Mouse (Mus musculus) midbrain, postnatal 0 days (tissue): ENCODE results near the gene Pcbp2. TPM values are rescaled to one million over a fixed set of nuclear protein-coding genes. Genes with fewer than 3 reads are reported as not detected.

Source experiments
- ATAC-seq: fragments of 200-750 bp; cut with Nextera tagmentation; 2 replicates; pipeline ENCODE4 v1.8.0; 2017; ENCODE audit warnings: moderate number of reproducible peaks, mild to moderate bottlenecking, moderate TSS enrichment, moderate library complexity; ENCODE audit not compliant: low FRiP score
- DNase-seq: peaks from one replicate; pipeline ENCODE4 v3.0.0-alpha.2; 2015; ENCODE audit warnings: low spot score
- H3K27ac ChIP-seq: fragments of 300-500 bp; sonication (generic); 2 replicates; pipeline ENCODE4 v1.5.1; 2014; ENCODE audit warnings: low read depth, mild to moderate bottlenecking, low read length, mixed read lengths
- H3K27me3 ChIP-seq: fragments of 300-500 bp; sonication (generic); 2 replicates; pipeline ENCODE4 v1.6.1; 2014; ENCODE audit warnings: low read length, control low read depth, mixed read lengths; ENCODE audit not compliant: insufficient read depth
- H3K36me3 ChIP-seq: fragments of 300-500 bp; sonication (generic); 2 replicates; pipeline ENCODE4 v1.6.1; 2014; ENCODE audit warnings: low read length, control low read depth, mixed read lengths; ENCODE audit not compliant: insufficient read depth
- H3K4me1 ChIP-seq: fragments of 300-500 bp; sonication (generic); 2 replicates; pipeline ENCODE4 v1.6.1; 2014; ENCODE audit warnings: mild to moderate bottlenecking, control low read depth, antibody characterized with exemption, low read length, mixed read lengths; ENCODE audit not compliant: insufficient read depth
- H3K4me2 ChIP-seq: fragments of 300-500 bp; sonication (generic); 2 replicates; pipeline ENCODE4 v1.6.1; 2014; ENCODE audit warnings: low read depth, mild to moderate bottlenecking, low read length, mixed read lengths; ENCODE audit not compliant: poor library complexity, severe bottlenecking
- H3K4me3 ChIP-seq: fragments of 300-500 bp; sonication (generic); 2 replicates; pipeline ENCODE4 v1.5.1; 2014; ENCODE audit warnings: low read depth, mild to moderate bottlenecking, low read length, moderate library complexity
- H3K9ac ChIP-seq: fragments of 300-500 bp; sonication (generic); replicated peaks from 2 replicates; pipeline ENCODE4 v1.6.1; 2014; ENCODE audit warnings: mild to moderate bottlenecking, low read length, moderate library complexity, mixed read lengths; ENCODE audit not compliant: poor library complexity, severe bottlenecking
- H3K9me3 ChIP-seq: fragments of 300-500 bp; sonication (generic); 2 replicates; pipeline ENCODE4 v1.6.1; 2016; ENCODE audit warnings: low read length, control low read depth
- CTCF ChIP-seq: IDR thresholded peaks from 2 replicates; pipeline ENCODE4 v1.5.1; 2016; ENCODE audit warnings: antibody characterized with exemption, mild to moderate bottlenecking
- WGBS: fragments of 180-500 bp; shearing (Covaris S2); extraction: QIAGEN DNeasy Blood & Tissue Kit; methylation state at CpG from one replicate; pipeline ENCODE4 v1.1.7; 2014; 5-methylcytosine and 5-hydroxymethylcytosine counted together
- polyA plus RNA-seq: library from polyadenylated mRNA; unstranded; fragments of >200 nt; fragmentation: Nextera tagmentation; extraction: Ambion mirVana; gene quantifications from 2 replicates; pipeline ENCODE4 v1.2.1, GENCODE M21; 2015
- total RNA-seq: library from RNA; depleted of rRNA; stranded (reverse); fragments of >200 nt; gene quantifications from 2 replicates; pipeline ENCODE4 v1.2.3, GENCODE M21; 2014

The Pcbp2 gene
- total and polyA plus RNA-seq, 2 experiments from 2014 or later, result 103 to 150 TPM

DNA sequence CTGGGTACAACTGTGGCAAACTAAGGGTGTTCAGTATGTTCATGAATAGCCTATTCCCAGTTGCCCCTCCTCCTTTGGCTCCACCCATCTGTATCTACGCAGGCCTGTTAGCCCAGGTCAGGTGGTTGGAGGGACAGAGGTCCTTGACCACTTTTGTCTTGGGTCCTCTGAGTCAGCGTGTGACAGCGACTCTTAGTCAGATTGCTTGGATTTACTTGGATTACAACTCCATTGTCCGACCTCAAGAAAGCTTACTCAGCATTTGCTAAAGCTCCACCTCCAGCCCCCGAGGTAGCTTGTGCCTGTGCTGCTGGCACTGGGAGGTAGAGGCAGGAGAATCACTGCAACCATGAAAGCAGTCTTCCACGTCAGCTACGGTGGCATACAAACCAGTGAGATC lies 19.4 kb upstream of the Pcbp2 start:
- H3K9ac ChIP-seq, result no peak overlapping the region
- DNase-seq (no peak), ATAC-seq (no peak)
- no peak overlapping the region for H3K4me3 ChIP-seq
- no peak overlapping the region for H3K4me2 ChIP-seq
- TF ChIP-seq CTCF, result no peak
- H3K36me3 ChIP-seq, result no peaks in the 10 kb centered on the region
- H3K9me3 ChIP-seq, result no peaks in the 10 kb centered on the region
- H3K4me1 ChIP-seq, result no peaks in the 10 kb centered on the region
- WGBS, result 27% methylated on average over 7 of the region's 7 CpGs
- H3K27me3 ChIP-seq, result no peaks in the 10 kb centered on the region
- H3K27ac ChIP-seq, result no peak overlapping the region

DNA sequence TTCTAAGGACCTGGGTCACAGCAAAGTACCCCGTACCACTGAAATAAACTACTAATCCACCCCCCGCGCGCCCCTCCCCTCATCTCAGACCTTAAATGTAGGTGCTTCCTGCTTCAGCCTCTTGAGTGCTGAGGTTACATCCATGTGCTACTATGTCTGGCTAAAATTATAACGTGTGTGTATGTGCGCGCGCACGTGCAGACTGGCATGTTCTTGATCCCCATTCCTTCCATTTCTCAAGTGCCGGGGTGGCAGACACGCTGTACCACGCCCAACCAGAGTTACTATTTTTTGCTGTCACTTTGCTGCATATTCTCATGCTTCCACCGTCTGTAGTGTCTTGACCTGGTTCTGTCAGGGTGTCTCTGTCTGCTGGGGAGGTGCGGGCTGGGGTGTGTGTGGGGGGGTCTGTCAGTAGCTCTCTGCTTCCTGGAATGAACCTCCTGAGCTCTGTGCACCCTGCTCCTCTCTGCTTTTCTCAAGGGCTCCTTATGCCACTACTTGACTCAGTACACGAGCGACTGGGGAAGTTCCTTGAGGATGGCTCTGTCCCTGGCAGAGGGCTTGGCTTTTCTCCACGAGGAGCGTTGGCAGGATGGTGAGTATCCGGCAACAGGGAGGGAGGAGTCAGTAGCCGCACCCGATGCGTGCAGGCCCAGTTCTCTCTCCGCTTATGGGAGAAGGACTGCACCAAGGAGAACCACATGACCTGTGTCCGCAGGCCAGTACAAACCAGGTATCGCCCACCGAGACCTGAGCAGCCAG lies 18.5 kb upstream of the Pcbp2 start:
- H3K4me3 ChIP-seq, result no peak overlapping the region
- no peaks in the 10 kb centered on the region for H3K36me3 ChIP-seq
- H3K4me2 ChIP-seq, result no peak overlapping the region
- H3K4me1 ChIP-seq, result no peaks in the 10 kb centered on the region
- H3K9ac ChIP-seq, result no peak overlapping the region
- TF ChIP-seq CTCF, result no peak
- no peak overlapping the region for H3K27ac ChIP-seq
- 80% methylated on average over 26 of the region's 26 CpGs for WGBS
- H3K27me3 ChIP-seq, result no peaks in the 10 kb centered on the region
- no peak for ATAC-seq
- H3K9me3 ChIP-seq, result no peaks in the 10 kb centered on the region
- DNase-seq, result no peak

DNA sequence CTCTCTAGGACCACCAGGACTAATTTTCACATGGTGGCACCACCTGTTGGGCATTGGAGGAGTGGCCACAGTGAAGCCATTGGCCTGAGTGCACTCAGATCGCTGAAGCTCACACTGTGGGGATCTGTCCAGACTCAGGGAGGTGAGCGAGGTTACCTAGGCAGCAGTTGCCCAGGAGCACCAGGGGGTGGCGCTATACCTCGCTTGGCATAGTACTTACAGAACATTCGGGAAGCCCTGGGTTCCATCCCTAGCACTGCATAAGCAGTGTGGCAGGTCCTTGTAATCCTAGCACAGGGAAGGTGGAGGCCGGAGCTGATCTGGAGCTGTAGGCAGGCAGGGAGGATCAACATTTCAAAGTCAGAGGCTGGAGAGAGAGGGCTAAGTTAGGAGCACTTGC lies 14.3 kb upstream of the Pcbp2 start:
- no peak overlapping the region for H3K9ac ChIP-seq
- H3K4me3 ChIP-seq, result no peak overlapping the region
- no peak for ATAC-seq
- DNase-seq, result no peak
- WGBS, result 37% methylated on average over 6 of the region's 6 CpGs
- H3K36me3 ChIP-seq, result no peaks in the 10 kb centered on the region
- peak; percentile 53 for TF ChIP-seq CTCF
- no peaks in the 10 kb centered on the region for H3K9me3 ChIP-seq
- no peaks in the 10 kb centered on the region for H3K27me3 ChIP-seq
- no peaks in the 10 kb centered on the region for H3K4me1 ChIP-seq
- H3K27ac ChIP-seq, result no peak overlapping the region
- H3K4me2 ChIP-seq, result no peak overlapping the region

DNA sequence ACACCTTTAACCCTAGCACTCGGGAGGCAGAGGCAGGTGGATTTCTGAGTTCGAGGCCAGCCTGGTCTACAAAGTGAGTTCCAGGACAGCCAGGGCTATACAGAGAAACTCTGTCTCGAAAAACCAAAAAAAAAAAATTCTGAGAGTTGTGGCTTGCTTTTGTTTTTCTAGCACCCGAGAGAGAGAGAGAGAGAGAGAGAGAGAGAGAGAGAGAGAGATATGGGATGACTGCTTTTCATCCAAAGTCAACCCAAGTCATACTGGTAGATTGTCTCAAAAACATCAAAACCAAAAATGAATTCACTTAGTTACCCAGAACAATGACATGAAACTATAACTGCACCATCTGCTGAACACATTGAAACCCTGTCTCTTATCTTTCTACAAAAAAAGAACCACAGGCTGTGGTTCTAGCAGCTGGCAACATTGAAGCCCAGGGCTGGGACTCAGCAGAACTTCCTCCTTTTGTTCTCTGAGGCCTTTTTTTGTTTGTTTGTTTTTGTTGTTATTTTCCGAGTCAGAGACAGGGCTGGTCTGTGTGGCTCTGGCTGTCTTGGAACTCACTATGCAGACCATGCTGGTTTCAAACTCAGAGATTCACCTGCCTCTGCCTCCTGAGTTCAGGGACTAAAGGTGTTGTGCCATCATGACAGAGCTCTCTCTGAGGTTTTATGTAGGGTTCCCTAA lies 12.1 kb upstream of the Pcbp2 start:
- Histone ChIP-seq H3K27ac (peak overlapping the region; percentile 3; the same call in 1 of the 2 replicates), H3K9ac (0 out of 2 replicates have a peak overlapping the region, but pooled peaks have one; percentile 20), H3K27me3 (no peaks in the 10 kb centered on the region), H3K4me1 (no peaks in the 10 kb centered on the region), H3K4me3 (peak overlapping the region; percentile 35), H3K36me3 (0 out of 2 replicates have a peak, but pooled peaks cover 2% of the 10 kb centered on the region), H3K4me2 (peak overlapping the region; percentile 52), H3K9me3 (no peaks in the 10 kb centered on the region)
- WGBS, result 73% methylated on average over 5 of the region's 5 CpGs
- ATAC-seq, result no peak
- DNase-seq, result no peak
- no peak for TF ChIP-seq CTCF

DNA sequence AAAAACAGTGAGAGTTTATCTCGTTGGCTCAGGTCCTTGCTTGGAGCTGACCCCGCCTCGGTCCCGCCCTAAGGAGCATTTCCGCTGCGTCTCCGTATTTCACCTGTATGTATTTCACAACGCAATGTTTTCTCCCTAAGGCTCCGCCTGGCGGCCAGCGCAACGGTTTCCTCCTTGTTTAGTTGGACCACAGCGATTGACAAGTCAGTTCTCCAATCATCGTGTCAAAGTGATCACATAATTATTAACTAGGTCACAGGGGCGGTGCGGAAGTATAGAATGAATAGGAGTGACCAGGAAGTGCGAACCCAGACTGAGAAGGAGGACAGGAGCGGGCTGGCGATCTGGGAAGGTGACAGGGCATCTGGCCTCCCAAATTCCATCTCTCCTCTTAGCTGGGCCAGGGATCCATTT lies 11.4 kb upstream of the Pcbp2 start, which contains the start of gene Prr13:
Prr13 (plus strand) TSS at position 125 of the 414 bp plus-strand sequence.
- Histone ChIP-seq H3K27ac (peak within 1 kb of the TSS; percentile 3), H3K4me1 (no peaks in the 10 kb centered on the region), H3K9ac (peak within 1 kb of the TSS; percentile 20; the same call in 1 of the 2 replicates), H3K27me3 (no peaks in the 10 kb centered on the region), H3K4me2 (peak within 1 kb of the TSS; percentile 52), H3K4me3 (peak within 1 kb of the TSS; percentile 35), H3K36me3 (0 out of 2 replicates have a peak, but pooled peaks cover 2% of the 10 kb centered on the region), H3K9me3 (no peaks in the 10 kb centered on the region)
- DNase-seq (peak; percentile 98), ATAC-seq (peak; percentile 78; the same call in 1 of the 2 replicates)
- WGBS, result under 1% methylated on average over 19 of the region's 19 CpGs
- TF ChIP-seq CTCF, result peak; percentile 82

DNA sequence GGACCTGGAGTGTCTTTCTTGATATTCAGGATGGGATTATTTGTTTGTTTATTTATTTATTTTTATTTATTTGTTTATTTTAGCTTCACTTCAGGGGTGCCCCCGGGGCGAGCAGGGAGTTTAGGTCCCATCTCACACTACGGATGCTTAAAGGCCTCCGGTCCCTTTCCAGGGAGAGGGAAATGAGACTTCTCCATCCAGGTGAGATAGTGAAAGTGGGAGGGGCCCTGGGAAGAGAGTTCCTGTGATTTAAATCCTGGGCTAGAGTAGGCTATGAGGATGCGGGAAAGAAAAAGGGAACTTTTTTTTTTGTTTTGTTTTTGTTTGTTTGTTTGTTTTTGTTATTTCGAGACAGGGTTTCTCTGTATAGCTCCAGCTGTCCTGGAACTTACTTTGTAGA lies 11.0 kb upstream of the Pcbp2 start:
- no peak for ATAC-seq
- DNase-seq, result no peak
- 36% methylated on average over 6 of the region's 6 CpGs for WGBS
- Histone ChIP-seq H3K27ac (no peak overlapping the region; the same call in 1 of the 2 replicates), H3K9me3 (no peaks in the 10 kb centered on the region), H3K27me3 (no peaks in the 10 kb centered on the region), H3K4me3 (peak overlapping the region; percentile 35), H3K4me2 (peak overlapping the region; percentile 52), H3K9ac (peak overlapping the region; percentile 20; the same call in 1 of the 2 replicates), H3K36me3 (0 out of 2 replicates have a peak, but pooled peaks cover 2% of the 10 kb centered on the region), H3K4me1 (no peaks in the 10 kb centered on the region)
- TF ChIP-seq CTCF, result no peak
